Mouse (Mus musculus) retina, postnatal 1 day (tissue): ENCODE data around the gene Mdm2.
"Not testable (repeated sequence)": the region's sequence is repeated elsewhere in the genome, so short reads cannot be mapped to it uniquely, and the experiment has no call there.

Experiments
- DNase-seq: peaks from one replicate; pipeline ENCODE4 v3.0.0-alpha.2; 2012

Mdm2 gene

GRCm38 (mm10) chr10:117711408-117711807 lies 850 bp upstream of the Mdm2 start:
- no peak for DNase-seq

GRCm38 (mm10) chr10:117709930-117710603 lies 491 bp downstream of the Mdm2 start:
- DNase-seq: peak; percentile 90

GRCm38 (mm10) chr10:117709326-117709830 lies 1.2 kb downstream of the Mdm2 start:
- no peak for DNase-seq

DNA sequence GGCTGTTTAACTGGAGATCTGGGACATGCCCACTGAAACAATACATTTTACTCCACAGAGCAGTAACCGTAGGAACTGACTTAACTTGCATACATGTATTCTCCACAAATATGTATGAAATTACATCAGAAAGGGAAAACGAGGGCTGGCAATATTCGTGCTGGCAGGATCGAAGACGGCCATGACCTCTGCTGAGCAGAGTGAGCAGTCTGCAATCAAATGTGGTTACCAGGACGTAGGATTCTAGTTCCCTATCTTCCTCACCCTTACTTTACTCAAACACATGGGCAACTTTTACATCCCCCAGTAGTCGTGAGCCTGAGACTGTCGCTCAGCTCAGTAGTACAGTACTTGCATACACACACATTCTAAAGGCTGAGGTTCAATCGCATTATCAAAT lies 1.7 kb downstream of the Mdm2 start:
- no peak for DNase-seq

GRCm38 (mm10) chr10:117708376-117708775 lies 2.2 kb downstream of the Mdm2 start:
- DNase-seq: no peak

DNA sequence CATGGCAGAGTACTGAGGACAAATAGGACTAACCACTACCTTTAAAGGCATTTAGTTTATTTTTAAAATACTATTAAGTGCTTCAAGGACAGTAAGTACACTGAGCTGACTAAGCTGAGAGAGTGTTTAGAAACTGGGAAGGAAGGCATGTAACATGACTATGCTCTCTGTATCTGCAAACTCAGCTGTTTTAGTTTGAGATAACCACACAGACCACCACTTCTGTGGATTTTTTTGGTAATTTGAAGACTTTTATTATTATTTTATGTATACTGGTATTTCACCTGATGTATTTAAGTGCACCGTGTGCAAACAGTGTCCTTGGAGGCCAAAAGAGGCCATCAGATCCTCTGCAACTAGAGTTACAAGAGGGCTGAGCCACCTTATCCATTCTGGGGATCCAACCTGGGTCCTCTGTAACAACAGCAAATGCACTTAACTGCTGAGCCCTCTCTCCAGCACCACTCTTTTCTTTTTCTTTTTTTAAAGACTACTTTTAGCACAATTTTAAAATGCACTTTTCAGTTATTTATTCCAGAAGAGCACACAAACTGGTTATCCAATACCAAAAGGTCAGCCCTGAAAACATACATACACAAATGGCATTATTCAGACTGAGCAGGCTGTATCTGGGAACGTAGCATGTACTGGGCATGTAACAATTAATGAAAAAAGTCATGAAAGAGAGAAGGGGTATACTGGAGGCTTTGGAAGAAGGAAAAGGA lies 3.3 kb downstream of the Mdm2 start:
- DNase-seq: no peak

- no peak for DNase-seq
Observed at GRCm38 (mm10) chr10:117706440-117706839, 4.1 kb downstream of the Mdm2 start.

- DNase-seq: no peak
Observed at GRCm38 (mm10) chr10:117705806-117706205, 4.8 kb downstream of the Mdm2 start.

DNA sequence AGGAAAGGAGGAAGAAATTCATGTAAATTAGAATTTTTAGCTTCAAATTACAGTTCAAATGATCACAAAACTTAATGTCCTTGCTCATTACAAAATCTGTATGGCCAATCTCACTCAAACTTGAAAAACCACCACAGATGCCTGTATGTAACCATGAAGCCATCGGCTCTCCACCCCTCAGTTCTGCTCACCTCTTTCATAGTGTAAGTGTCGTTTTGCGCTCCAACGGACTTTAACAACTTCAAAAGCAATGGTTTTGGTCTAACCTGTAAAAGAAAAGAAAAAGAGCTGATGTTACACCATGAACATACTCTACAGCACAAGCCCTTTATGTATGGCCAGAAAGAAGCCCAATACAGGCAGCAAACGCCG lies 5.6 kb downstream of the Mdm2 start:
- DNase-seq: no peak

- not testable (repeated sequence) for DNase-seq
Observed at GRCm38 (mm10) chr10:117704314-117704963, 6.1 kb downstream of the Mdm2 start.

DNA sequence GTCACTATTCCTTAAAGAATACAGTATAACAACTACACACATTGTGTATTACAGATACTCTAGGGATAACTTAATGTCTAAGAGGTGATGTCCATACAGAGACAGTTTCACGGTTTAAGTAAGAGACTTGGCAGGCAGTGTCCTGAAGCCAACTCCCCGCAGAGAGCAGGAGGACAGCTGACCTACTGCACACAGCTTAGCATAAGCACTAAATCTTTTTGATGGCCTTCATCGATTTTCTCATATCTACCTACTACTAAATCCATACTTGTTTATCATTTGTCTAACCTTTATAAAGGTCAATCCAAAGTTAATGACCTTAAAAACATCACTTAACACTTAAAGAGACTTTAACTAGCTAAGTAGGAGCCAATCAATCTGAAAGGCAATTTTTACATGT lies 7.1 kb downstream of the Mdm2 start:
- DNase-seq: no peak

- no peak for DNase-seq
Observed at GRCm38 (mm10) chr10:117702024-117702833, 8.3 kb downstream of the Mdm2 start.

- DNase-seq: no peak
Observed at GRCm38 (mm10) chr10:117701034-117701829, 9.3 kb downstream of the Mdm2 start.

DNA sequence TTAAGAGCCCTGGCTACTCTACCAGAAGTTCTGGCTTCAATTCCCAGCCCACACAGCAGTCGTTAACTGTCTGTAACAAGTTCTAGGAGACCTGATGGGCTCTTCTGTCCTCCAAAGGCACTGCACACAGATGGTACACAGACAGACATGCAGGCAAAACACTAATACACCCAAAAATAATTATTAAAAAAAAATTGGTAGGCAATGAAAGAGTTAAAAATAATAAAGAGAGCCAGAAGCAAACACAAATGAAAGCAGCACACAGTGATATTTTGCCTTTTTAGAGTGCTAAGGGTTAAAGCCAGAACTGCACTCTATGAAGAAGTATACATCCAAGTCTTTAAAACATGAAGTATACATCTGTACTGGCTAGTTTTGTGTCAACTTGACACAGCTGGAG lies 10.1 kb downstream of the Mdm2 start:
- no peak for DNase-seq

DNA sequence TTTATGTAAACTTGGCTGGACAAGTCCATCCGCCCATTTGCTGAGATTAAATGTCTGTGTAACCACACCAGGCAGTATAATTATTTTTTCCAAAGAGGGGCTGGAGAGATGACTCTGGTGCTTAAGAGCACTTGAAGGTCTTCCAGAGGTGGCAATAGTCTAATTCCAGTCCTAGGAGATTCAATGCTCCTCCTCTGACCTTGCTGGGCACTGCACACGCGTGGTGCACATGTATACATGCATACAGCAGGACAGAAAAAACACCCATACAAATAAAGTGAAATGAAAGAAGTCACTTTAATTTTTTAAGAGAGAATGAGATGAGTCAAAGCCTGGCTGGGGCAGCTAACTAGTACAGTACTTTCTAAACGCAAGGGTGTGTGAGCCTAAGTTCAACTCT lies 10.6 kb downstream of the Mdm2 start:
- no peak for DNase-seq

- DNase-seq: no peak
Observed at GRCm38 (mm10) chr10:117698313-117699138, 12.0 kb downstream of the Mdm2 start.

GRCm38 (mm10) chr10:117697561-117698115 lies 12.9 kb downstream of the Mdm2 start:
- DNase-seq: no peak

GRCm38 (mm10) chr10:117696827-117697560 lies 13.6 kb downstream of the Mdm2 start:
- no peak for DNase-seq

GRCm38 (mm10) chr10:117696021-117696826 lies 14.3 kb downstream of the Mdm2 start:
- no peak for DNase-seq
